Mouse (Mus musculus) liver, embryonic 14.5 days (tissue): ENCODE data around the gene Zcchc17.

Source experiments
- CTCF ChIP-seq: IDR thresholded peaks from 2 replicates; pipeline ENCODE4 v1.5.1; 2016; ENCODE audit warnings: antibody characterized with exemption, low read depth, control low read depth
- EP300 ChIP-seq: IDR thresholded peaks from 2 replicates; pipeline ENCODE4 v1.6.1; 2016; ENCODE audit warnings: antibody characterized with exemption, low read depth

GRCm38 (mm10) chr4:130296243-130296965, 63.3 kb downstream of the Zcchc17 start:
- TF ChIP-seq CTCF (no peak), EP300 (peak; percentile 70)
